Mouse (Mus musculus) layer of hippocampus, adult 9-11 months (tissue): ENCODE measurements around the gene Dlgap4.
"Not testable (repeated sequence)": the region's sequence is repeated elsewhere in the genome, so short reads cannot be mapped to it uniquely, and the experiment has no call there.

Experiments used
- DNase-seq: peaks from one replicate; pipeline ENCODE4 v3.0.0; 2022

Dlgap4 gene

GRCm38 (mm10) chr2:156777326-156778004, 164.0 kb downstream of the Dlgap4 start:
- DNase-seq: no peak

GRCm38 (mm10) chr2:156778571-156778970, 165.1 kb downstream of the Dlgap4 start:
- no peak for DNase-seq

DNA sequence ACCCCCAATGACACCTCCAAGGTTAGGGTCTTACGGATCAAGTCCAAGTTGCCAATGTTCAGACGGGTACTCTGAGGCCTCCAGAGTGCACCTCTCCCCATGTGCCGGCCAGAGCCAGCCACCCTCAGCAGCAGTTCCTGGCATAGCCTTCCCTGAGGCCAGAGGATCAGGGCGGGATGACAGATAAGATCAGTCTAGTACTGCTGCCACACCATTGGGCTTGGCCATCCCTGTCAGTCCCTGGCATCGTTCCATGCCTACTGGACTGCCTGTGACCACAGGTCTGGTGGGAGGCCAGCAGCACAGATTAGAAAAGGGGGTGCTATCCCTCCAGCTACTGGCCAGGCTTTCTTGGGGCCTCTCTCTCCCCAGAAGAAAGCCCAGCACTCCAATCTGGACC, 165.5 kb downstream of the Dlgap4 start:
- DNase-seq: no peak

DNA sequence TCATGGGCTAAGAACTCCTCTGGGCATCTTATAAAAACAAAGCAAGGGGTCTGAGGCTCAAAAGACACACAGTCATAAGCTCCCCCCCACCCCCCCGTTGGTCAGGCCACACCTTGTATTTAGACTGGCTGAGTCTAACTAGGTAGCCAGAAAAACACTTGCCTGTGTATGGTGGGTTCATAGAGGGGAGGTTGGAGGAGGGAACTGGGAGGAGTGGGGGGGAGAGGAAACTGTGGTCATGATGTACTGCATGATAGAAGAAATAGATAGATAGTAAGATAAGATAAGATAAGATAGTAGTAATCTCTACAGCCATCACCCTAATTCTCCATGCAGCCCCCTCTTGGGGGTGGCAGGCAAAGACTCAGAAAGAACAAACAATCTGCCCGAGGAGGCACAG, 166.0 kb downstream of the Dlgap4 start:
- no peak for DNase-seq

DNA sequence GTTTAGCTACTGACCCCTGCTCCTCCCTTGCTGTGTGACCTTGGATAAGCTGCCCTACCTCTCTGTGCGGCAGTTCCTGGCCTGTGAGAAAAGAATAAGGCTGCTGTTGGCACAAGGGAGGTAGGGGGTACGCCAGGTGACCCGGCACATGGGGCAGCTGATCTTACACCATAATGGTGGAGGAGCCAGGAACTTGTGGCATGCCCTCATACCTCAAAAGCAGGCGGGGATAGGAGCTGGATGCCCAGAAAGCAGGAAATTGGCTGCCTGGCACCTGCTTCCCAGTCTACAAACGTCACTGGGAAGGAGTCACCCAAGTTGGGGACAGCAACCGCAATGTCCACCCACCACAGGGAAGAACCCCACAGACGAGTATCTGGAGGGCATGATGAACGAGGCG, 166.6 kb downstream of the Dlgap4 start:
- no peak for DNase-seq

GRCm38 (mm10) chr2:156780752-156781151, 167.2 kb downstream of the Dlgap4 start:
- no peak for DNase-seq

DNA sequence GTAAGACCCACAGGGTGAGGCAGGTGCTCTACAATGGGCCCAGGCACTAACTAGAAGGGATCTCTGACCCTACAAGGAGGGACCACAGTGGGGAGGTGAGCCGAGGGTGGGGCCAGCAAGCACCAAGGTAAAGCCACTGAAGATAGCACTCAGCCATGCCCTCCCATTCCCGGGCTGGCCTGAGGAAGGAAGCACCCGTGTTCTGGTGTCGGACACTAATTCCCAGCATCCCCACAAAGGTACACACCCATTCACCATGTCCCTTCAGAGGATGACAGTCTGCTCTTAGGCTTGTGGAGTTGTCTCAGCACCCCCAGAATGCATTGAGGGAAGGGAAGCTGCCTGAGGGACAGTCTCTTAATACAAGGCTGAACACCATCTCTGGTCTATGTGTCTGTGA, 167.8 kb downstream of the Dlgap4 start:
- no peak for DNase-seq

DNA sequence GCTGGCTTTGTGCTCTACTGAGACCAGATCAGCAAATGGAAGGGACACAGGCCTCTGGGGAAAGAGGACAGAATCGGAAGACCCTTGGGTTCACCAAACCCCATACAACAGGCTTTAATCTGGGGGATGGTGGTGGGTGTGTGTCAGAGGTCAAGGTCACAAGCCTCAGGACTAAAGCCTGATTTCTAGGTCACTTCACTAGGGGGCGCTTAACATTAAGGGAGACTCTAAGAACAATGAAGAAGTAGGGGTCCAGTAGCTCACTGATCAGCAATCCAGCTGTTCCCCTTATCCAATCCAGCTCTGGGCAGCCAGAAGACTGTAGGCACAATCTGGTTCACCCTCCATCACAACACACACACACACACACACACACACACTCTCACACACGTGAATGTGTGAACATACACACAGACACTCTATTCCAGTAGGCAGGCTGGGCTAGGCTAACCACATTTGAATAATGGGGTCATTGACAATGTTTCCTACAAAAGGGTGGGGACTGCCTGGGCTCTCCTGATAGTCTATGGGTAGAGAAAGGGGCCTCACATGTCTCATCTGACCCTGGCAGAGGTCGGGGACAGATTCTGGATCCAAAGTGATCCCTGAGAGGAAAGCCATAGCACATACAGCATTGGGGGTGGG, 168.5 kb downstream of the Dlgap4 start:
- no peak for DNase-seq

GRCm38 (mm10) chr2:156782481-156783348, 169.2 kb downstream of the Dlgap4 start:
- DNase-seq: no peak

- DNase-seq: no peak
These were observed 169.8 kb downstream of the Dlgap4 start for GRCm38 (mm10) chr2:156783349-156783728.

GRCm38 (mm10) chr2:156784016-156784585, 170.6 kb downstream of the Dlgap4 start:
- DNase-seq: no peak

GRCm38 (mm10) chr2:156784891-156785290, 171.4 kb downstream of the Dlgap4 start:
- no peak for DNase-seq

DNA sequence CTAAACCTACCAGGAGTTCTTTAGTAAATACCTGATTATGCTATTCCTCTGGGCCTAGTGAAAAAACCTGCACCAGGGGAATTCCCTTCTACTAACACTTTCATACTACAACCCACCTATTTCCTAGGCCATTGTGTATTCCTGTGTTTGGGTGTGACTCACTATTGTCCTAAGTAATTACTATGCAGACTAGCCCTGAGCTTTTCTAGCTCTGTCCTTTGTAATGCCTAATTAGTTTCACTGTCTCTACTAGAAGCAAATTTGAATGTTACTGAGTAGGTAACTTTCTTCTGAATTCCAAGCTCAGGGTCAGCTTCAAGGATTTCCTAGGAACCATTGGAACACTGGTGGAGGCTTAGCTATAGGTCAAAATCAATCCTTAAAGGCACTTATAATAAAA, 172.9 kb downstream of the Dlgap4 start:
- DNase-seq: not testable (repeated sequence)

DNA sequence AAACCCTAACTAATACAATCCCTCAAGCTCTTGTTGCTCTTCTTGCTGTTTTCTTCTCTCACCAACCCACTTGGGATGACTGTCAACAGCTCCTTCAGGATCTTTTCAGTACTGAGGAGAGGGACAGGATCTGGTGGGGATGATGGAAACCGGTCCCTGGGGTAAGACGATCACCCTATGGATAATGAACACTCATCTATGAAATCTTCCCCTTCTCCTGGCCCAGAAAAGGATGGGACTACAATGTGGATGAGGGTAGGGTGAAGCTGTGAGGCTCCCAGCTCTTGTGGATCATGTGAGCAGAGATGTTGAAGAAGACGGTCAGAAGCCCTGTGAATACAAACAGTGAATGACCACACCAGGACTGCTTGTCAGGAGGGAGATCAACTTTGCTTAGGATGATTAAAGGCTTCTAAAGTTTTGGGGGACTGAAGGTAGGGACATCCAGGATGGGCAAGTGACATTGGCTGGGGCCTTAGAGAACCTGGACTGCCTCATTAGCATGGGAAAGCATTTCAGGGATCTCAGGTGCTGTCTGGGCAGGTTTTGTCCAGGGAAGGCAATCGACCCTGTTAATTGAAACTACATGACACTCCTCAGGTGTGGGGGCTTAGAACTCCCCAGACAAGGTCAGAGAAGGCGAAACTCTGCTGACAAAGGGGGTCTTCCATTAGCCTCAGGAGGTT, 173.7 kb downstream of the Dlgap4 start:
- no peak for DNase-seq

DNA sequence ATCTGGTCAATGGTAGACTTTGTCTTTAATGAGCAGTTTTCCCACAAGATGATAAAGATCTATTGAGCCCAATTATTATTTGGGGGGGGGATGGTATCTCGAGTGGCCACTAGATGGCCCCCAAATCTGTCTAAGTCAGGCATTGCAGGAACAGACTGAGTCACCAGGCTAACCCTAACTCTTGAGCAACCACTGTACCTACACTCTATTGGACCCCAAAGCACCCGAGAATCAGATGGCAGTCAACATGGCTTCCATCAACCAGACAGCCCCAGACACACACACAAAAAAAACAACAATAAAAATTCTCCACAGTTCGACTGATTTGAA, 174.2 kb downstream of the Dlgap4 start:
- no peak for DNase-seq

GRCm38 (mm10) chr2:156788836-156789235, 175.3 kb downstream of the Dlgap4 start:
- no peak for DNase-seq

- no peak for DNase-seq
These were observed 185.0 kb downstream of the Dlgap4 start for GRCm38 (mm10) chr2:156798516-156798915.

DNA sequence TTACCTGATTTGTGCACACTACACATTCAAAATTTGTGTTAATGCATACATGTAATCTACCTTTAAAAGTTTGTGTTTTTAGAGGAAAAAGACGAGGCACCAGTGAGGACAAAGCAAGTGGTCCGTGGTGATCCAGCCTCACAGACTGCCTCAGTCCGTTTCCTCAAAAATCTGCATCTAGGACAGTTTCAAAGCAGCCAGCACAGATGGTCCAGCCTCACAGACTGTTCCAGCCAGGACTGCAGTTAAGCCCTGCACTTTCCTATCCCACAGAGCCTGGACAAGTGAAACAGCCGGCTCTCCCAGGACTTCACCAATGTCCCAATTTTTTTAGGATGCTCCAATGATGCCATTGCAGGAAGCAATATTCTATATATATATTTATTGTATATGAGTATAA, 187.5 kb downstream of the Dlgap4 start:
- DNase-seq: no peak

DNA sequence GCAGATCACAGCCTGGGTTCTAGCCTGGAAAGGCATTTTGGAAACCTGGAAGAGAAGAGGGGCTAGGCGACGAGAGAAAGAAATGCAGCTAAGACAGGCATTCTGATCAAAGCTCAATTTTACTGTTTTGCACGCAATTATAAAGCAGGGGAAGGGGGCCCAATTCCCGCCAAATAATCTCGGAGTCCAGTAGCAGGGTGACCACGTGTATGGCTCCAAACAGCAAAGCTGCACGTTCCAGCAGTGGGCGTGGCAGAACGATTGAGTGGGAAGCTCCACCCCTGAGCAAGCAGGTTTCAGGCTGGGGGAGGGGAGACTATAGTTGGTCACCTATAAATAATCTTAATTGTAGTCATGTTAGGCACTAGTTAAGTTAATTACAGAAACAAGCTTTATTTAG, 188.6 kb downstream of the Dlgap4 start:
- DNase-seq: not testable (repeated sequence)

DNA sequence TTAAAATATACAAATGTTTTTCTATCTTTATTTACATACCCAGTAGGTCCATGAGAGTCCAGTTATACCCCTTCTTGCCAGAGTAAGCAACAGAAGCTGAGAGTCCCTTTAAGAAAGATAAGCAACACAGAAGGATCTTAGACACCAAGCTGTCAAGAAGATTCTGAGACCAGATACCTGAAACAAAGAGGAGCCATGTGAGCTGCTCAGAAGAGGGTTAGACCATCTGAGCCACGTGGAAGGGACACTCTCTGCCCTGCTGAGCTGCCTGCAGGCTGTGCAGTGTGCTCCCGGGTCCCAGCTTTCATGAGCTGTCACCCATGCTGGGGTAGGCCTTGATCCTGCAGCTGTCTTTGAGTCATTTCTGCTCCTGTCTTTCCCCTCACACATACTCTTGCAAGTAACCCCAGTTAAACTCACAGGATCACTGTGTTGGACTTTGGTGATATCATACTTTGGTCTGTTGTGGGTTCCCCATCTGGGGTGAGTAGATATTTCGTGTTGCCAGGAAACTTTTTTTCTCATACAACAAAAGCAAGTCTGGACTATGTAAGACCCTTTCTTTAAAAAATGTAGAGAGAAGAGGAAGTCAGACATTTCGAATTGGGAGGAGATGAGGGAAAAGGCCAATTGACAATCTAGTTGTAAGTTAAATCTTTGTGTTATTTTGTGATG, 190.3 kb downstream of the Dlgap4 start:
- no peak for DNase-seq

DNA sequence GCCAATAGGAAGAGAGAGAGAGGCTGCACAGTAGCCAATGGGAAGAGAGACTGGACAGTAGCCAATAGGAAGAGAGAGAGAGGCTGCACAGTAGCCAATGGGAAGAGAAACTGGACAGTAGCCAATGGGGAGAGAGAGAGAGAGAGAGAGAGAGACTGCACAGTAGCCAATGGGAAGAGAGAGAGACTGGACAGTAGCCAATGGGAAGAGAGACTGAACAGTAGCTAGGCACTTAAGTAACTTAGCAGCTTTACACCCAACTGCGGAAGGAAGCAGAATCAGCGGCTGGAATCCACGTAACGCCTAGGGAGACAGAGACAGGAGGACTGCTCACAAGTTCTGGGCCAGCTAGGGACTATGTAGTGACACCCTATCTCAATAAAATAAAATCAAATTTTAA, 191.1 kb downstream of the Dlgap4 start:
- DNase-seq: no peak

- no peak for DNase-seq
These were observed 193.4 kb downstream of the Dlgap4 start for GRCm38 (mm10) chr2:156806886-156807285.
